Mouse (Mus musculus) v-Abl transformed pro-B cells (cell line): ENCODE measurements around the gene Gclm.

Source experiments
- in situ Hi-C, 2 experiments: fragments of 400-800 bp; cut with MboI; formaldehyde crosslinking; loops; one replicate each; pipeline ENCODE4 v1.15.1; 2025; ENCODE audit not compliant: unreplicated experiment in 2 of 2

The Gclm gene

GRCm38 (mm10) chr3:122226972-122227371 is 18.4 kb upstream of the Gclm start:
- in situ Hi-C loops: loop anchor here (25.0 kb wide), 2 partner anchors 940 to 1160 kb away; partner anchors contain the start of genes Alg14 (in 1 of the 2), Mettl14 (in 1 of the 2) and Tmem56 (in 1 of the 2)

- in situ Hi-C loops: loop anchor here (25.0 kb wide), 2 partner anchors 948 to 1152 kb away; partner anchors contain the start of genes Alg14 (in 1 of the 2), Mettl14 (in 1 of the 2) and Tmem56 (in 1 of the 2)
These were observed 9.6 kb upstream of the Gclm start for GRCm38 (mm10) chr3:122235772-122236171.

- in situ Hi-C loops: loop anchor here (25.0 kb wide), 2 partner anchors 956 to 1144 kb away; partner anchors contain the start of genes Alg14 (in 1 of the 2), Mettl14 (in 1 of the 2) and Tmem56 (in 1 of the 2)
These were observed 2.5 kb upstream of the Gclm start for GRCm38 (mm10) chr3:122242876-122243275.

GRCm38 (mm10) chr3:122243416-122244167 is 1.8 kb upstream of the Gclm start:
- in situ Hi-C loops: loop anchor here (25.0 kb wide), 2 partner anchors 956 to 1144 kb away; partner anchors contain the start of genes Alg14 (in 1 of the 2), Mettl14 (in 1 of the 2) and Tmem56 (in 1 of the 2)

GRCm38 (mm10) chr3:122244759-122245158 is 598 bp upstream of the Gclm start:
- in situ Hi-C loops: loop anchor here (5.0 to 25.0 kb wide), 3 partner anchors 43 to 1143 kb away; partner anchors contain the start of genes Alg14 (in 1 of the 2), Mettl14 (in 1 of the 2) and Tmem56 (in 1 of the 2)

GRCm38 (mm10) chr3:122245878-122246332 is 548 bp downstream of the Gclm start:
- in situ Hi-C loops: loop anchor here (5.0 to 25.0 kb wide), 3 partner anchors 41 to 1141 kb away; partner anchors contain the start of genes Alg14 (in 1 of the 2), Mettl14 (in 1 of the 2) and Tmem56 (in 1 of the 2)

- in situ Hi-C loops: loop anchor here (5.0 to 25.0 kb wide), 3 partner anchors 41 to 1141 kb away; partner anchors contain the start of genes Alg14 (in 1 of the 2), Mettl14 (in 1 of the 2) and Tmem56 (in 1 of the 2)
These were observed 1.0 kb downstream of the Gclm start for GRCm38 (mm10) chr3:122246406-122246805.

- in situ Hi-C loops: loop anchor here (5.0 to 25.0 kb wide), 3 partner anchors 40 to 1140 kb away; partner anchors contain the start of genes Alg14 (in 1 of the 2), Mettl14 (in 1 of the 2) and Tmem56 (in 1 of the 2)
These were observed 1.8 kb downstream of the Gclm start for GRCm38 (mm10) chr3:122246986-122247767.

GRCm38 (mm10) chr3:122247768-122248100 is 2.4 kb downstream of the Gclm start:
- in situ Hi-C loops: loop anchor here (5.0 to 25.0 kb wide), 3 partner anchors 40 to 1140 kb away; partner anchors contain the start of genes Alg14 (in 1 of the 2), Mettl14 (in 1 of the 2) and Tmem56 (in 1 of the 2)

- in situ Hi-C loops: loop anchor here in 1 of 2 experiments (25.0 kb wide), 1 partner anchor 1135 kb away; the partner anchor contains the start of gene Mettl14
These were observed 7.3 kb downstream of the Gclm start for GRCm38 (mm10) chr3:122252466-122253253.

- in situ Hi-C loops: loop anchor here in 1 of 2 experiments (25.0 kb wide), 1 partner anchor 1133 kb away; the partner anchor contains the start of gene Mettl14
These were observed 8.7 kb downstream of the Gclm start for GRCm38 (mm10) chr3:122254050-122254449.

- in situ Hi-C loops: loop anchor here in 1 of 2 experiments (10.0 to 25.0 kb wide), 3 partner anchors 655 to 1235 kb away; partner anchors contain the start of genes 1810037I17Rik and Mettl14
These were observed 24.6 kb downstream of the Gclm start for GRCm38 (mm10) chr3:122269986-122270385.

GRCm38 (mm10) chr3:122272565-122272964 is 27.2 kb downstream of the Gclm start:
- in situ Hi-C loops: loop anchor here in 1 of 2 experiments (10.0 to 25.0 kb wide), 3 partner anchors 652 to 1232 kb away; partner anchors contain the start of genes 1810037I17Rik and Mettl14

- in situ Hi-C loops: loop anchor here in 1 of 2 experiments (10.0 to 25.0 kb wide), 3 partner anchors 651 to 1231 kb away; partner anchors contain the start of genes 1810037I17Rik and Mettl14
These were observed 28.3 kb downstream of the Gclm start for GRCm38 (mm10) chr3:122273407-122274240.

- in situ Hi-C loops: loop anchor here (10.0 to 25.0 kb wide), 7 partner anchors 387 to 1238 kb away; partner anchors contain the start of genes 1810037I17Rik (in 2 of the 2), Gm10959 (in 1 of the 2) and Mettl14 (in 1 of the 2)
These were observed 29.1 kb downstream of the Gclm start, which contains the start of gene Dnttip2 for GRCm38 (mm10) chr3:122274241-122275024. Gene Dnttip2 (plus strand): TSS chr3:122274388.

GRCm38 (mm10) chr3:122275111-122275510 is 29.8 kb downstream of the Gclm start:
- in situ Hi-C loops: loop anchor here (10.0 to 25.0 kb wide), 6 partner anchors 388 to 1237 kb away; partner anchors contain the start of genes 1810037I17Rik (in 2 of the 2) and Gm10959 (in 1 of the 2)

- in situ Hi-C loops: loop anchor here (5.0 to 25.0 kb wide), 5 partner anchors 40 to 1225 kb away; partner anchors contain the start of genes 1810037I17Rik (in 1 of the 2), Gclm (in 1 of the 2) and Gm10959 (in 1 of the 2)
These were observed 41.8 kb downstream of the Gclm start for GRCm38 (mm10) chr3:122287195-122287594.
